Mouse (Mus musculus) olfactory bulb, adult 2 months (tissue): ENCODE data around the gene Ldhd. TPM values are rescaled to one million over a fixed set of nuclear protein-coding genes. Genes with fewer than 3 reads are reported as not detected.

Experiments
- H3K27ac ChIP-seq: fragments of 200-500 bp; 2 replicates; pipeline ENCODE4 v1.5.1; 2012; ENCODE audit warnings: low read depth, low read length; ENCODE audit not compliant: insufficient read depth
- H3K4me1 ChIP-seq: fragments of 200-500 bp; 2 replicates; pipeline ENCODE4 v1.6.1; 2012; ENCODE audit warnings: low read length; ENCODE audit not compliant: control insufficient read depth, insufficient read depth
- H3K4me3 ChIP-seq: fragments of 200-500 bp; 2 replicates; pipeline ENCODE4 v1.5.1; 2012; ENCODE audit warnings: mild to moderate bottlenecking, low read depth, low read length, moderate library complexity; ENCODE audit not compliant: insufficient read depth
- CTCF ChIP-seq: fragments of 200-500 bp; IDR thresholded peaks from 2 replicates; pipeline ENCODE4 v1.5.1; 2012; ENCODE audit warnings: low read depth, mild to moderate bottlenecking, low read length, moderate library complexity; ENCODE audit not compliant: insufficient read depth
- POLR2A ChIP-seq: fragments of 200-500 bp; IDR thresholded peaks from 2 replicates; pipeline ENCODE4 v1.6.1; 2012; ENCODE audit warnings: mild to moderate bottlenecking, low read depth, low read length, moderate library complexity; ENCODE audit not compliant: insufficient read depth
- WGBS: fragments of 180-500 bp; shearing (Covaris S2); methylation state at CpG from one replicate; pipeline ENCODE4 v1.1.7; 2018; 5-methylcytosine and 5-hydroxymethylcytosine counted together
- polyA plus RNA-seq: library from polyadenylated mRNA; stranded (reverse); fragments of >200 nt; gene quantifications from 2 replicates; pipeline ENCODE4 v1.2.4, GENCODE M21; 2012; ENCODE audit warnings: low replicate concordance; ENCODE audit not compliant: missing spikeins, insufficient read depth, insufficient read length

Ldhd gene
- polyA plus RNA-seq, 1 experiment = not detected

DNA sequence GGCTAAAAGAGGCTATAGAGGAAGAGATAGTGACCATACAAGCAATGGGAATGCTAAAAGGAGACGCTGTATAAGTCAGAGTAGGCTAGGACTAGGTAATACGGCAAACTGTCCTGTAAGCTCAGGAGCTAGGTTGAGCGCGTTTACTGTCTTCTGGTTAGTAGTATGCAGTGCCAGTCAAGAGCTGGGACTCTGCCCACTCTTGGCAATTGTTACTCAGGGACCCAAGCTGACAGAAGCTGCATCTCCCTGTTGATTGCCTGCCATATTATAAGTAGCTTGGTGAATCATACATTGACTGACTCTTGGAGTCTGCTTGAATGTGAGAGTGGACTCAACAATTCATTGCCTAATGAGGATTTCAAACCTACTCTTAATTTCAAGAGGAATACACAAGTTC is 28.1 kb downstream of the Ldhd start:
- WGBS = 85% methylated on average over 4 of the region's 4 CpGs
- Histone ChIP-seq H3K27ac (no peak overlapping the region), H3K4me3 (no peak overlapping the region), H3K4me1 (peaks cover 13% of the 10 kb centered on the region)
- TF ChIP-seq POLR2A = no peak
- TF ChIP-seq CTCF = no peak

DNA sequence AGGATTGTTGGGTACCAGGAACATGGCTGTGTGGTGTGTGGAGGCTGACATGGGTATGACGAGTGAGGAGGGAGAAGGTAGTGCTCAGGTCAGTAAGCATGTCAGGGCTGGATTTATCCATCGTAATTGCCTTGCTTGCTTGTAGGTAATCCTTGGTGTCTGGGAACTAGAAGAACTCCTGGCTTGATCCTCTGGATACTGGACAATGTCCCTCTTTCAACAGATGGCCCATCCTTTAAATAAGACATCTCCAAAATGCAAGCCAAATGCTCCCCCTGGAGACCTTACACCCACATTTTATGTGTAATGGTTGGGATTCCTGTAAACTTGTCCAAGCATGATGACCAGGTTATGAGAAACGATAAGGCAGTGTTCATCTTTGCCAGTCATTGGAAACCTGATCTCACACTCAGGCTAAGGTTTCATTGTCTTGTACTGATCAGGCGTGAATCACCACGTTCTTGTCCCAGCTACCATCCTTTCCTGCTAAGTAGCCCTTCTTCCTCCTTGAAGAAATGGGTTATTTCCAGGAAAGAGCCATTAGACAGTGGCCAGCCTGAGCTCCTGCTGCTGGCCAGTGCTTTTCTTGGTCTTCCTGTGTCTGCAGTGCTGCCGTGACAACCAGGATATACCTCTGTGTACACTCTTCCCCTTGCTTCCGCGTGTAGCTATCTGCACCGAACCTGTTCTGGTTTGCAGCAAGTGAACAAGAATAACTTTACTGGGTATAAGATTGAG is 30.3 kb downstream of the Ldhd start:
- 82% methylated on average over 9 of the region's 9 CpGs for WGBS
- TF ChIP-seq CTCF = no peak
- TF ChIP-seq POLR2A = no peak
- no peak overlapping the region for H3K4me3 ChIP-seq

GRCm38 (mm10) chr8:111597310-111597709 is 32.9 kb downstream of the Ldhd start:
- Histone ChIP-seq H3K4me1 (peaks cover 18% of the 10 kb centered on the region), H3K4me3 (no peak overlapping the region), H3K27ac (no peak overlapping the region)
- WGBS = 57% methylated on average over 1 of the region's 1 CpGs
- no peak for TF ChIP-seq POLR2A

More for the DNA sequence above, 30.3 kb downstream of the Ldhd start:
- H3K4me1 ChIP-seq = peaks cover 11% of the 10 kb centered on the region
- no peak overlapping the region for H3K27ac ChIP-seq

DNA sequence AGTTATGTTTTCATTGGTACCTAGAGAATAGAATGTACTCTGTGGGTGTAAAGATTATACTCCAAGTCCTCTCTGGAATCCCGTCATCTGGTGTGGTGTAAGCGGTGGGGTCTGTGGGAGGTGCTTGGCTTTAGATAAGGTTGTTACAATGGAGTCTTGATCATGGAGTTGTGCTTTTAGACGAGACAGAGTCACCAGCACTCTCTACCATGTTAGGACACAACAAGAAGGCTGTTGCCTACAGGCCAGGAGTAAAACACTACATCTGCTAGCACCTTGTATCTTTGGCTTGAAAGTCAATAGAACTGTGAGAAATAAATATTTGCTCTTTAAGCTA is 33.7 kb downstream of the Ldhd start:
- WGBS = 44% methylated on average over 3 of the region's 3 CpGs

GRCm38 (mm10) chr8:111595712-111596484 is 34.3 kb downstream of the Ldhd start:
- TF ChIP-seq POLR2A = no peak
- no peak for TF ChIP-seq CTCF
- H3K4me1 ChIP-seq = peaks cover 21% of the 10 kb centered on the region
- H3K4me3 ChIP-seq = no peak overlapping the region
- 80% methylated on average over 15 of the region's 15 CpGs for WGBS
- H3K27ac ChIP-seq = no peak overlapping the region

More for the DNA sequence above, 33.7 kb downstream of the Ldhd start:
- H3K4me1 ChIP-seq = peaks cover 21% of the 10 kb centered on the region
- no peak for TF ChIP-seq POLR2A
- no peak for TF ChIP-seq CTCF
- no peak overlapping the region for H3K27ac ChIP-seq
- no peak overlapping the region for H3K4me3 ChIP-seq

- Histone ChIP-seq H3K4me1 (peaks cover 21% of the 10 kb centered on the region), H3K27ac (no peak overlapping the region), H3K4me3 (no peak overlapping the region)
- 87% methylated on average over 2 of the region's 2 CpGs for WGBS
- TF ChIP-seq CTCF (no peak), POLR2A (no peak)
Measured at GRCm38 (mm10) chr8:111594951-111595350, 35.2 kb downstream of the Ldhd start.

DNA sequence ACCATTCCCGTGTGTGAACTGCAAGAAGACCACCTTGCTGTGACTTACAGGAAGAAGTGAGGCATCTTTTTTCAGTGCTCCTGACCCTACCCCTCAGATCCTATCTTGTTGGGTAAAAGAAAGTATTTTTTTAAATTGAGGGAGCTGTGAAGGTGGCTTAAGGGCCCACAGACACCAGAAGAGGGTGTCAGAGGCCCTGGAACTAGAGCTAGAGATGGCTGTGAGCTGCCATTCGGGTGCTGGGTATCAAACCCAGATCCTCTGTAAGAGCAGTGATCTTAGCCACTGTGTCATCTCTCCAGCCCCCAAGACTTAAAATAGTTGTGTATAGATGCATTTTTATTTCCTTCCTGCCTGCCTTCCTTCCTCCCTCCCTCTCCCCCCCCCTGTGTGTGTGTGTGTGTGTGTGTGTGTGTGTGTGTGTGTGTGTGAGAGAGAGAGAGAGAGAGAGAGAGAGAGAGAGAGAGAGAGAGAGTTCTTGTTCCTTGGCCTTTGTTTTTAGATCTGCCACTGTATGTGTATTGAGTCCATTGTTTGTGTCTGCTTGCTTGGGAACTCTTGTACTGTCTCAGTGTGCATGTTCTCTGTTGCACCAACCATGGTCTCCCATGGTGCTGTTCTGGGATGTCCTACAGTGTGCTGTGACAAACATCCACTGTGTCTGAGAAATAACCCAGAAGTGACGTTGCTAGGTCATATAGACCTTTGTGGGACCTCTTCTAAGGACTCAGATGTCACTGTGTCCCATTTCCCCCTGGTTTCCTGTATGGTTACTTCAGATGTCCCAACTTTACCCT is 35.9 kb downstream of the Ldhd start:
- peaks cover 23% of the 10 kb centered on the region for H3K4me1 ChIP-seq
- TF ChIP-seq CTCF (no peak), POLR2A (no peak)
- WGBS = 75% methylated on average over 3 of the region's 3 CpGs
- no peak overlapping the region for H3K27ac ChIP-seq
- no peak overlapping the region for H3K4me3 ChIP-seq

DNA sequence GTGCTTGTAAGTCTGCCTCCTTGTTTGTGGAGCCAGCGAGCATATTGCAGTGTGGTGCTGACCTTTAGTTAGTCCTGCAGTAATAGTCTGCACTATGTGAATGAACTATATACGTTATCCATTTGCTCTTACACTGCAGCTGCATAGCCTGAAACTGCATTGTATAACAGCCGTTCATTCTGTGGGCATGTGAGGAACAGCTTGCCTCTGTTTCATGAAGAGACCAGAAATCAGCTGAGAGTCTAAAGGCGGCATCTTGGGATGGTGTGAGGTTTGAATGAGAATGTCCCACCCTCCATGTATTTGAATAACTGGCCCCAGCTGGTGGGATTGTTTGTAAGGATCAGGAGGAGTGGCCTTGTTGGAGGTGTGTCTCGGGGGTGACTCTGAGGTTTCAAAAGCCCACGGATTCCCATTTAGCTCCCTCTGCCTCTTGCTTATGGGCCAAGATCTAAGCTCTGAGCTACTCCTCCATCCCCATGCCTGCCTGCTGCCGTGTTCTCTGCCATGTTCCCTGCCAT is 37.7 kb downstream of the Ldhd start:
- Histone ChIP-seq H3K4me1 (peaks cover 21% of the 10 kb centered on the region), H3K4me3 (no peak overlapping the region), H3K27ac (peak overlapping the region; percentile 40)
- WGBS = 33% methylated on average over 7 of the region's 7 CpGs
- TF ChIP-seq CTCF = no peak
- no peak for TF ChIP-seq POLR2A

GRCm38 (mm10) chr8:111591176-111591575 is 39.0 kb downstream of the Ldhd start:
- H3K27ac ChIP-seq = no peak overlapping the region
- H3K4me1 ChIP-seq = peaks cover 21% of the 10 kb centered on the region
- no peak overlapping the region for H3K4me3 ChIP-seq
- TF ChIP-seq CTCF (no peak), POLR2A (no peak)
